Mouse (Mus musculus) cerebellum, adult 2 months (tissue): ENCODE measurements around the gene Reck. TPM values are rescaled to one million over a fixed set of nuclear protein-coding genes. Genes with fewer than 3 reads are reported as not detected.

Experiments
- DNase-seq, 2 experiments: peaks; one replicate each; pipeline ENCODE4 v3.0.0; 2021
- H3K27ac ChIP-seq: fragments of 200-500 bp; 2 replicates; pipeline ENCODE4 v1.5.1; 2012; ENCODE audit warnings: low read length, control low read depth, inconsistent platforms; ENCODE audit not compliant: insufficient read depth
- H3K27me3 ChIP-seq: fragments of 200-500 bp; 2 replicates; pipeline ENCODE4 v1.6.1; 2012; ENCODE audit warnings: inconsistent platforms, mild to moderate bottlenecking, low read length, moderate library complexity; ENCODE audit not compliant: control insufficient read depth, insufficient read depth
- H3K4me1 ChIP-seq: fragments of 200-500 bp; 2 replicates; pipeline ENCODE4 v1.6.1; 2011; ENCODE audit warnings: low read length; ENCODE audit not compliant: control insufficient read depth, insufficient read depth
- H3K4me3 ChIP-seq: fragments of 200-500 bp; replicated peaks from 2 replicates; pipeline ENCODE3; 2011; ENCODE audit warnings: mild to moderate bottlenecking, low read depth, low read length, control low read depth; ENCODE audit not compliant: insufficient read depth
- CTCF ChIP-seq: fragments of 200-500 bp; IDR thresholded peaks from 2 replicates; pipeline ENCODE4 v1.5.1; 2011; ENCODE audit warnings: low read depth, mild to moderate bottlenecking, control low read depth, low read length, moderate library complexity, borderline replicate concordance; ENCODE audit not compliant: insufficient read depth
- POLR2A ChIP-seq: fragments of 200-500 bp; IDR thresholded peaks from 2 replicates; pipeline ENCODE4 v1.6.1; 2011; ENCODE audit warnings: low read length, control low read depth, borderline replicate concordance; ENCODE audit not compliant: insufficient read depth
- WGBS: fragments of 180-500 bp; shearing (Covaris S2); methylation state at CpG from one replicate; pipeline ENCODE4 v1.1.7; 2018; 5-methylcytosine and 5-hydroxymethylcytosine counted together
- polyA plus RNA-seq: library from polyadenylated mRNA; depleted of rRNA; stranded (reverse); fragments of >200 nt; gene quantifications from 2 replicates; pipeline ENCODE4 v1.2.3, GENCODE M21; 2012

Reck gene
- polyA plus RNA-seq, 1 experiment = 8.3 TPM

- no peaks in the 10 kb centered on the region for H3K27me3 ChIP-seq
- no peak for DNase-seq
- WGBS = 66% methylated on average over 5 of the region's 5 CpGs
- no peaks in the 10 kb centered on the region for H3K4me1 ChIP-seq
- H3K4me3 ChIP-seq = no peak overlapping the region
- no peak overlapping the region for H3K27ac ChIP-seq
- TF ChIP-seq CTCF = no peak
- no peak for TF ChIP-seq POLR2A
These were observed 2.9 kb downstream of the Reck start for GRCm38 (mm10) chr4:43878121-43878776.

- 87% methylated on average over 6 of the region's 6 CpGs for WGBS
These were observed 4.2 kb downstream of the Reck start for GRCm38 (mm10) chr4:43879566-43879965.

GRCm38 (mm10) chr4:43884196-43884595 is 8.9 kb downstream of the Reck start:
- no peaks in the 10 kb centered on the region for H3K4me1 ChIP-seq
- 54% methylated on average over 4 of the region's 4 CpGs for WGBS
- H3K4me3 ChIP-seq = no peak overlapping the region
- no peak for TF ChIP-seq CTCF
- no peak for TF ChIP-seq POLR2A
- H3K27ac ChIP-seq = no peak overlapping the region
- DNase-seq = no peak
- no peaks in the 10 kb centered on the region for H3K27me3 ChIP-seq

More at GRCm38 (mm10) chr4:43879566-43879965, 4.2 kb downstream of the Reck start:
- no peaks in the 10 kb centered on the region for H3K4me1 ChIP-seq
- TF ChIP-seq POLR2A (no peak), CTCF (no peak)
- no peaks in the 10 kb centered on the region for H3K27me3 ChIP-seq
- H3K27ac ChIP-seq = no peak overlapping the region
- H3K4me3 ChIP-seq = no peak overlapping the region
- no peak for DNase-seq

- no peak overlapping the region for H3K4me3 ChIP-seq
- no peaks in the 10 kb centered on the region for H3K4me1 ChIP-seq
- 93% methylated on average over 3 of the region's 3 CpGs for WGBS
- no peak for DNase-seq
- TF ChIP-seq POLR2A (no peak), CTCF (no peak)
- H3K27ac ChIP-seq = no peak overlapping the region
- H3K27me3 ChIP-seq = no peaks in the 10 kb centered on the region
These were observed 15.9 kb downstream of the Reck start for GRCm38 (mm10) chr4:43891247-43891646.

GRCm38 (mm10) chr4:43897209-43897608 is 21.9 kb downstream of the Reck start:
- H3K4me3 ChIP-seq = no peak overlapping the region
- DNase-seq = no peak
- H3K4me1 ChIP-seq = no peaks in the 10 kb centered on the region
- H3K27ac ChIP-seq = no peak overlapping the region
- TF ChIP-seq POLR2A = no peak
- TF ChIP-seq CTCF = no peak
- no peaks in the 10 kb centered on the region for H3K27me3 ChIP-seq

- Histone ChIP-seq H3K4me3 (no peak overlapping the region), H3K27ac (no peak overlapping the region), H3K4me1 (no peaks in the 10 kb centered on the region), H3K27me3 (no peaks in the 10 kb centered on the region)
- no peak for TF ChIP-seq POLR2A
- TF ChIP-seq CTCF = no peak
- DNase-seq = no peak
- WGBS = 85% methylated on average over 8 of the region's 8 CpGs
These were observed 23.9 kb downstream of the Reck start for GRCm38 (mm10) chr4:43899197-43899596.

- Histone ChIP-seq H3K4me3 (no peak overlapping the region), H3K27ac (no peak overlapping the region), H3K27me3 (no peaks in the 10 kb centered on the region), H3K4me1 (no peaks in the 10 kb centered on the region)
- DNase-seq = no peak
- WGBS = 88% methylated on average over 7 of the region's 7 CpGs
- no peak for TF ChIP-seq POLR2A
- no peak for TF ChIP-seq CTCF
These were observed 28.4 kb downstream of the Reck start for GRCm38 (mm10) chr4:43903690-43904089.

GRCm38 (mm10) chr4:43906443-43906842 is 31.1 kb downstream of the Reck start:
- WGBS = 34% methylated on average over 6 of the region's 6 CpGs
- peak; percentile 23 to 31 for DNase-seq

More at GRCm38 (mm10) chr4:43906443-43906842, 31.1 kb downstream of the Reck start:
- peak; percentile 44; the same call in 1 of the 2 replicates for TF ChIP-seq CTCF
- TF ChIP-seq POLR2A = no peak
- no peaks in the 10 kb centered on the region for H3K27me3 ChIP-seq
- H3K4me3 ChIP-seq = no peak overlapping the region
- H3K27ac ChIP-seq = no peak overlapping the region
- H3K4me1 ChIP-seq = no peaks in the 10 kb centered on the region
